21 mouse cellular contexts compared by ENCODE assay signal in the genomic region with DNA sequence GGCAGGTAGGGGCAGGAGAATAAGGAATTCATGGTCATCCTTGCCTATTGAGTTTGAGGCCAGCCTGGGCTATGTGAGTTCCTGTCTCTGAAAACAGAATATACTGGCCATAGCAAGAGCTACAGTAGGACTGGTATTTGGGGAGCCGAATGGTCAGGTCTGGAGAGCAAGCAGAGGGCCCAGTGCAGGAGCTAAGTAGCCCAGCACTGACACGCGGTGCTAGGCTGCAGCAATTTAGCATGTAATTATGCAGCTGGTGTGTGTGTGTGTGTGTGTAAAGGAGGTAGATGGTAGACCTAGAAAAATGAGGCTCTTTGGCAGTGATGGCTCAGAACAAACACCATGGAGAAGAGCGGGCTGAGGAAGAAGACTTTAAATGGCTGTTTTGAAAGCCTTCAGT.
"Had no signal": no experiment of that assay in that cellular context is flagged by ENCODE, and none has a peak within 500 bp of the region (broad histone marks: within the 10 kb centered on the region; RNA-seq: fewer than 3 reads in every experiment).

No protein-coding gene starts in this region.

- H3K4me3 ChIP-seq: liver, embryonic 15.5 days; lung, embryonic 15.5 days; megakaryocyte, embryonic 14.5 days; midbrain, embryonic 12.5 days; midbrain, embryonic 15.5 days; neural tube, embryonic 13.5 days; neural tube, embryonic 15.5 days had no signal

- DNase-seq: liver, postnatal 0 days; lung, adult 2 months; lung, postnatal 14 days; lung, postnatal 36 days; retina, postnatal 1 day; right cerebral cortex, adult 18-20 months; right cerebral cortex, postnatal 25 days; right cerebral cortex, postnatal 4 days; spleen, adult 18-20 months; thymus, adult 18-20 months; thymus, postnatal 14 days; thymus, postnatal 36 days had no signal

- ATAC-seq: liver, postnatal 0 days; lung, postnatal 0 days; midbrain, embryonic 15.5 days had no signal

- H3K27ac ChIP-seq: liver, embryonic 15.5 days; macrophage; midbrain, embryonic 12.5 days; midbrain, embryonic 15.5 days; neural tube, embryonic 15.5 days had no signal

- H3K9me3 ChIP-seq: liver, embryonic 15.5 days; lung, embryonic 15.5 days; megakaryocyte, embryonic 14.5 days; midbrain, embryonic 12.5 days; midbrain, embryonic 15.5 days; neural tube, embryonic 13.5 days; neural tube, embryonic 15.5 days had no signal

- H3K27me3 ChIP-seq: liver, embryonic 15.5 days; lung, embryonic 15.5 days; midbrain, embryonic 12.5 days; midbrain, embryonic 15.5 days; neural tube, embryonic 13.5 days; neural tube, embryonic 15.5 days had no signal

- H3K4me1 ChIP-seq: midbrain, embryonic 12.5 days; midbrain, embryonic 15.5 days; neural tube, embryonic 13.5 days had no signal

- H3K4me2 ChIP-seq: liver, embryonic 15.5 days; lung, embryonic 15.5 days; midbrain, embryonic 12.5 days; midbrain, embryonic 15.5 days; neural tube, embryonic 13.5 days; neural tube, embryonic 15.5 days had no signal

- H3K9ac ChIP-seq: liver, embryonic 15.5 days; liver, postnatal 0 days; lung, embryonic 15.5 days; midbrain, embryonic 12.5 days; midbrain, embryonic 15.5 days; neural tube, embryonic 13.5 days; neural tube, embryonic 15.5 days had no signal
